Mouse (Mus musculus) cerebellum, adult 2 months (tissue): ENCODE results near the gene Rrm1.

Experiments used
- CTCF ChIP-seq: fragments of 200-500 bp; IDR thresholded peaks from 2 replicates; pipeline ENCODE4 v1.5.1; 2011; ENCODE audit warnings: low read depth, mild to moderate bottlenecking, control low read depth, low read length, moderate library complexity, borderline replicate concordance; ENCODE audit not compliant: insufficient read depth
- POLR2A ChIP-seq: fragments of 200-500 bp; IDR thresholded peaks from 2 replicates; pipeline ENCODE4 v1.6.1; 2011; ENCODE audit warnings: low read length, control low read depth, borderline replicate concordance; ENCODE audit not compliant: insufficient read depth

DNA sequence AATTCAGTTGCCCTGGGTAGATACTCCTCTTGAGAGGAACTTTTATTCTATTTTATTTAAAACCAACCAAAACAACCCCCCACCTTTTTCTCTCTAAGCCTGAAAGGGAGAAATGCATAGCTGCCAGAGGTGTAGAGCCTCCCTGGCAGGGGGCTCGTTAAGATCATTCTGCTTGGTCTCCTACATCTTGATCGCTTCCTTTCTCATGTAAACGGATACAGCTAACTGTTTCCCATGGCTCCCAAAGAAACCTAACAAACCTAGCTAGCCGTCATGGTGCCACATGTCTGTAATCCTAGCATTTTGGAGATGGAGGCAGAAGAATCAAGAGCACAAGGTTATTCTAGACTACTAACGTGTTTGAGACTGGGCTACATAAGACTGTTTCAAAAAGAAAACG is 25.7 kb upstream of the Rrm1 start:
- no peak for TF ChIP-seq POLR2A
- TF ChIP-seq CTCF, result no peak
